Mouse (Mus musculus) hindbrain, postnatal 0 days (tissue): Measurements from ENCODE around the gene Slc3a1. TPM values are rescaled to one million over a fixed set of nuclear protein-coding genes. Genes with fewer than 3 reads are reported as not detected.

Experiments used
- ATAC-seq: fragments of 200-750 bp; cut with Nextera tagmentation; 2 replicates; pipeline ENCODE4 v1.8.0; 2017; ENCODE audit warnings: mild to moderate bottlenecking, moderate TSS enrichment, moderate library complexity
- DNase-seq: peaks from one replicate; pipeline ENCODE4 v3.0.0-alpha.2; 2015; ENCODE audit warnings: low spot score
- H3K27ac ChIP-seq: fragments of 300-500 bp; sonication (generic); 2 replicates; pipeline ENCODE4 v1.5.1; 2014; ENCODE audit warnings: mild to moderate bottlenecking
- H3K27me3 ChIP-seq: fragments of 300-500 bp; sonication (generic); 2 replicates; pipeline ENCODE4 v1.6.1; 2014; ENCODE audit warnings: low read length, mixed read lengths; ENCODE audit not compliant: insufficient read depth
- H3K36me3 ChIP-seq: fragments of 300-500 bp; sonication (generic); 2 replicates; pipeline ENCODE4 v1.6.1; 2014; ENCODE audit warnings: low read length, mixed read lengths; ENCODE audit not compliant: insufficient read depth
- H3K4me1 ChIP-seq: fragments of 300-500 bp; sonication (generic); 2 replicates; pipeline ENCODE4 v1.6.1; 2014; ENCODE audit warnings: antibody characterized with exemption, low read length, mixed read lengths; ENCODE audit not compliant: insufficient read depth
- H3K4me2 ChIP-seq: fragments of 300-500 bp; sonication (generic); 2 replicates; pipeline ENCODE4 v1.6.1; 2014; ENCODE audit warnings: low read depth, mild to moderate bottlenecking, low read length, moderate library complexity, mixed read lengths
- H3K4me3 ChIP-seq: fragments of 300-500 bp; sonication (generic); 2 replicates; pipeline ENCODE4 v1.5.1; 2014; ENCODE audit warnings: low read length
- H3K9ac ChIP-seq: fragments of 300-500 bp; sonication (generic); replicated peaks from 2 replicates; pipeline ENCODE4 v1.6.1; 2014; ENCODE audit warnings: mild to moderate bottlenecking, low read length, moderate library complexity, mixed read lengths
- H3K9me3 ChIP-seq: fragments of 300-500 bp; sonication (generic); 2 replicates; pipeline ENCODE4 v1.6.1; 2016; ENCODE audit warnings: low read length, mixed read lengths
- CTCF ChIP-seq: IDR thresholded peaks from 2 replicates; pipeline ENCODE4 v1.5.1; 2016; ENCODE audit warnings: antibody characterized with exemption, control low read depth, low read depth
- WGBS: fragments of 180-500 bp; shearing (Covaris S2); extraction: QIAGEN DNeasy Blood & Tissue Kit; methylation state at CpG from one replicate; pipeline ENCODE4 v1.1.7; 2014; 5-methylcytosine and 5-hydroxymethylcytosine counted together
- polyA plus RNA-seq: library from polyadenylated mRNA; unstranded; fragments of >200 nt; fragmentation: Nextera tagmentation; extraction: Ambion mirVana; gene quantifications from 2 replicates; pipeline ENCODE4 v1.2.1, GENCODE M21; 2015
- total RNA-seq: library from RNA; depleted of rRNA; stranded (reverse); fragments of >200 nt; gene quantifications from 2 replicates; pipeline ENCODE4 v1.2.3, GENCODE M21; 2014

Slc3a1 gene
- total and polyA plus RNA-seq, 2 experiments from 2014 or later: 0.10 to 0.19 TPM

GRCm38 (mm10) chr17:85090120-85091099, 62.2 kb downstream of the Slc3a1 start, which contains the start of the genes Prepl and Camkmt:
Gene Prepl, minus strand, starts transcription at chr17:85090241.
Gene Camkmt, plus strand, starts transcription at chr17:85090552.
- H3K27me3 ChIP-seq: no peaks in the 10 kb centered on the region
- H3K4me3 ChIP-seq: peak within 1 kb of the TSS; percentile 85
- H3K4me1 ChIP-seq: no peaks in the 10 kb centered on the region
- H3K9ac ChIP-seq: peak within 1 kb of the TSS; percentile 90
- H3K27ac ChIP-seq: peak within 1 kb of the TSS; percentile 95
- H3K36me3 ChIP-seq: no peaks in the 10 kb centered on the region
- no peaks in the 10 kb centered on the region for H3K9me3 ChIP-seq
- DNase-seq (peak; percentile 99), ATAC-seq (peak; percentile 98)
- no peak for TF ChIP-seq CTCF
- WGBS: under 1% methylated on average over 63 of the region's 63 CpGs
- peak within 1 kb of the TSS; percentile 68 for H3K4me2 ChIP-seq

- 93% methylated on average over 6 of the region's 6 CpGs for WGBS
- Histone ChIP-seq H3K4me1 (no peaks in the 10 kb centered on the region), H3K4me3 (no peak overlapping the region), H3K27me3 (no peaks in the 10 kb centered on the region), H3K9ac (no peak overlapping the region), H3K9me3 (no peaks in the 10 kb centered on the region), H3K27ac (no peak overlapping the region), H3K4me2 (peak overlapping the region; percentile 68; the same call in 1 of the 2 replicates), H3K36me3 (no peaks in the 10 kb centered on the region)
- ATAC-seq: no peak
- no peak for DNase-seq
- no peak for TF ChIP-seq CTCF
Measured at GRCm38 (mm10) chr17:85091762-85092161, 63.6 kb downstream of the Slc3a1 start.

GRCm38 (mm10) chr17:85096396-85096795, 68.2 kb downstream of the Slc3a1 start:
- TF ChIP-seq CTCF: no peak
- DNase-seq (no peak), ATAC-seq (no peak)
- 97% methylated on average over 3 of the region's 3 CpGs for WGBS
- no peak overlapping the region for H3K9ac ChIP-seq
- H3K9me3 ChIP-seq: 0 out of 2 replicates have a peak, but pooled peaks cover 3% of the 10 kb centered on the region
- no peaks in the 10 kb centered on the region for H3K4me1 ChIP-seq
- H3K4me3 ChIP-seq: no peak overlapping the region
- peaks cover 4% of the 10 kb centered on the region; the same call in 1 of the 2 replicates for H3K36me3 ChIP-seq
- no peaks in the 10 kb centered on the region for H3K27me3 ChIP-seq
- H3K27ac ChIP-seq: no peak overlapping the region
- no peak overlapping the region for H3K4me2 ChIP-seq

- DNase-seq: no peak
- WGBS: 96% methylated on average over 7 of the region's 7 CpGs
- Histone ChIP-seq H3K27me3 (no peaks in the 10 kb centered on the region), H3K9ac (no peak overlapping the region), H3K27ac (no peak overlapping the region), H3K36me3 (peaks cover 4% of the 10 kb centered on the region; the same call in 1 of the 2 replicates), H3K9me3 (0 out of 2 replicates have a peak, but pooled peaks cover 3% of the 10 kb centered on the region), H3K4me1 (no peaks in the 10 kb centered on the region), H3K4me2 (no peak overlapping the region), H3K4me3 (no peak overlapping the region)
- no peak for TF ChIP-seq CTCF
- ATAC-seq: no peak
Measured at GRCm38 (mm10) chr17:85098677-85099323, 70.6 kb downstream of the Slc3a1 start.

GRCm38 (mm10) chr17:85100232-85100631, 72.1 kb downstream of the Slc3a1 start:
- ATAC-seq (no peak), DNase-seq (no peak)
- 0 out of 2 replicates have a peak, but pooled peaks cover 3% of the 10 kb centered on the region for H3K9me3 ChIP-seq
- no peak overlapping the region for H3K4me2 ChIP-seq
- no peak overlapping the region for H3K9ac ChIP-seq
- 86% methylated on average over 3 of the region's 3 CpGs for WGBS
- no peak overlapping the region for H3K27ac ChIP-seq
- H3K36me3 ChIP-seq: peaks cover 4% of the 10 kb centered on the region; the same call in 1 of the 2 replicates
- H3K4me3 ChIP-seq: no peak overlapping the region
- H3K4me1 ChIP-seq: no peaks in the 10 kb centered on the region
- no peaks in the 10 kb centered on the region for H3K27me3 ChIP-seq
- no peak for TF ChIP-seq CTCF

- WGBS: 33% methylated on average over 7 of the region's 7 CpGs
- Histone ChIP-seq H3K4me1 (no peaks in the 10 kb centered on the region), H3K9me3 (0 out of 2 replicates have a peak, but pooled peaks cover 3% of the 10 kb centered on the region), H3K9ac (no peak overlapping the region), H3K4me2 (no peak overlapping the region), H3K27me3 (no peaks in the 10 kb centered on the region), H3K27ac (no peak overlapping the region), H3K36me3 (peaks cover 4% of the 10 kb centered on the region; the same call in 1 of the 2 replicates), H3K4me3 (no peak overlapping the region)
- TF ChIP-seq CTCF: no peak
- DNase-seq (peak; percentile 47), ATAC-seq (0 out of 2 replicates have a peak, but pooled peaks have one; percentile 47)
Measured at GRCm38 (mm10) chr17:85101751-85102150, 73.6 kb downstream of the Slc3a1 start.
